Mouse (Mus musculus) hindbrain, embryonic 13.5 days (tissue): ENCODE results near the gene Arf5. TPM values are rescaled to one million over a fixed set of nuclear protein-coding genes. Genes with fewer than 3 reads are reported as not detected.
A peak's percentile ranks its signal among the peaks of the same experiment; 100 is the strongest.

Source experiments
- ATAC-seq: fragments of 200-750 bp; cut with Nextera tagmentation; 2 replicates; pipeline ENCODE4 v1.8.0; 2017; ENCODE audit warnings: moderate TSS enrichment; ENCODE audit not compliant: low FRiP score
- H3K27ac ChIP-seq: fragments of 300-500 bp; sonication (generic); 2 replicates; pipeline ENCODE4 v1.5.1; 2015; ENCODE audit warnings: inconsistent platforms, mild to moderate bottlenecking, moderate library complexity
- H3K27me3 ChIP-seq: fragments of 300-500 bp; sonication (generic); 2 replicates; pipeline ENCODE4 v1.6.1; 2015; ENCODE audit warnings: mild to moderate bottlenecking, inconsistent platforms
- H3K36me3 ChIP-seq: fragments of 300-500 bp; sonication (generic); 2 replicates; pipeline ENCODE4 v1.6.1; 2015; ENCODE audit warnings: mild to moderate bottlenecking, inconsistent platforms
- H3K4me1 ChIP-seq: fragments of 300-500 bp; sonication (generic); replicated peaks from 2 replicates; pipeline ENCODE4 v1.6.1; 2015; ENCODE audit warnings: inconsistent platforms
- H3K4me2 ChIP-seq: fragments of 300-500 bp; sonication (generic); 2 replicates; pipeline ENCODE4 v1.6.1; 2015; ENCODE audit warnings: inconsistent platforms, mild to moderate bottlenecking, moderate library complexity
- H3K4me3 ChIP-seq: fragments of 300-500 bp; sonication (generic); 2 replicates; pipeline ENCODE4 v1.5.1; 2015; ENCODE audit warnings: mild to moderate bottlenecking, inconsistent platforms
- H3K9ac ChIP-seq: fragments of 300-500 bp; sonication (generic); 2 replicates; pipeline ENCODE4 v1.6.1; 2015; ENCODE audit warnings: mild to moderate bottlenecking, inconsistent platforms
- H3K9me3 ChIP-seq: fragments of 300-500 bp; sonication (generic); 2 replicates; pipeline ENCODE4 v1.6.1; 2016; ENCODE audit warnings: inconsistent platforms
- WGBS: fragments of 180-500 bp; shearing (Covaris S2); methylation state at CpG from one replicate; pipeline ENCODE4 v1.1.7; 2015; 5-methylcytosine and 5-hydroxymethylcytosine counted together
- polyA plus RNA-seq: library from polyadenylated mRNA; unstranded; fragments of >200 nt; fragmentation: Nextera tagmentation; extraction: Ambion mirVana; gene quantifications from 2 replicates; pipeline ENCODE4 v1.2.1, GENCODE M21; 2015

Arf5 gene
- polyA plus RNA-seq, 1 experiment from 2014 or later: 406 TPM

DNA sequence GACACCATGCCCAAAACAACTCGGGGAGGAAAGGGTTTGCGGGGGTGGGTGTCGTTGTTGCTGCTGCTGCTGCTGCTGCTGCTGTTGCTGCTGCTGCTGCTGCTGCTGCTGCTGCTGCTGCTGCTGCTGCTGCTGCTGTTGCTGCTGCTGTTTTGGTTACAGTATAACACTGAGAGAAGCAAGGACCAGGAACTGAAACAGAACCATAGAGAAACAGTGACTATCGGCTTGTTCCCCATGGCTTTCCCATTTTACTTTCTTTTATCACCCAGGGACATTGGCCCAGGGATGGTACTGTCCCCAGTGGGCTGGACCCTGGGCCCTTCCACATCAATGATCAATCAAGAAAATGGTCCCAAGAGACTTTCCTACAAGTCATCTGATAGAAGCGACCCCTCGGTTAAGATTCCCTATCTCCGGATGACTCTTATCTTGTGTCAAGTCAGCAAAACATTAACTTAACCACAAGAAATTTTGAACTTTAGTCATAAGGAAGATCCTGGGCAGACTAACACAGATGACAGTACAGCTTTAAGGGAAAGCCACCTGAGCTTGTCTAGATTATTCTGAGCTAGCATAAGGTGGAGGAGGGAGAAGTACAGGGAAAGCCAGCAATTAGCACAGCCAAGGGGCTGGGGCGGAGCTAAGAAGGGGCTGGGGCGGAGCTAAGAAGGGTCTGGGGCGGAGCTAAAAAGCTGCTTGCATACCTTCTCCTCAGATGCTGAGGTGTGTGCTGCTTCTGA, 7.6 kb downstream of the Arf5 start:
- 89% methylated on average over 10 of the region's 10 CpGs for WGBS
- H3K4me3 ChIP-seq: no peak overlapping the region
- peaks cover 17% of the 10 kb centered on the region for H3K36me3 ChIP-seq
- H3K27ac ChIP-seq: no peak overlapping the region
- H3K9ac ChIP-seq: no peak overlapping the region
- no peak for ATAC-seq
- H3K27me3 ChIP-seq: no peaks in the 10 kb centered on the region
- H3K9me3 ChIP-seq: no peaks in the 10 kb centered on the region
- peaks cover 3% of the 10 kb centered on the region; the same call in 1 of the 2 replicates for H3K4me1 ChIP-seq
- no peak overlapping the region for H3K4me2 ChIP-seq

DNA sequence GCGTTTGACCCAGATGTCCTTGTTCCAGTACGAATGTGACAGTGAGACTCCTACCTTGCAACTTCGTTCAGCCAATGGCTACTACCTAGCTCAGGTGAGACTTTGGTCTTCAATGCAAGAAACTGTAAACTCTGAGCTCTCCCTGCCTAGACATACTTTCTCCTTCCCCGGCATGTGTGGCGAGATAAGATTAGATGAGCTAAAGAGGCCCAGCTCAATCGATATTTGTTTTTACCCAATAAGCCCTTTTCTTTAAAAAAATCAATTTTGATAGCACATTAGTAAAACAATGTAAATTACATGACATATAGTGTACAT, 8.1 kb downstream of the Arf5 start:
- peaks cover 12% of the 10 kb centered on the region; the same call in 1 of the 2 replicates for H3K36me3 ChIP-seq
- H3K4me2 ChIP-seq: no peak overlapping the region
- no peak for ATAC-seq
- no peaks in the 10 kb centered on the region for H3K9me3 ChIP-seq
- H3K9ac ChIP-seq: no peak overlapping the region
- no peaks in the 10 kb centered on the region for H3K27me3 ChIP-seq
- 83% methylated on average over 6 of the region's 6 CpGs for WGBS
- no peak overlapping the region for H3K27ac ChIP-seq
- H3K4me1 ChIP-seq: no peaks in the 10 kb centered on the region
- H3K4me3 ChIP-seq: no peak overlapping the region

DNA sequence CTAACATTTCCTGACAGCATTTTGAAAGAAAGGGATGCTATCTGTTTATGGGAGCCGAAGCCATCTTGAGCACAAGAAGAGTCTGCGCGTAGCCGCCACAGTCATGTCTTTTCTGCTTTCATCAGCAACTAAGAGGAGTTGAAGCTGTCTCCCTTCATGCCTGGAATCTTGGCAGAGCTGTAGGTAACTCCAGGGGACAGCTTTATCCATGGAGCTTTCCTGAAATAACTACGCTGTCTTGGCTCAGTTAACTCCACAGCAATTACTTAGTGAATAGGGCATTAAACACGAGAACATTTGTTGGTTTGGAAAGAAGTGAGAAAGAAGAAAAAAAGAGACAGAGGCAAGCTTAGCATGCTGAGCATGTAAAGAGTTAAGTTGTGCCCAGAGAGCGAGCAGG, 24.6 kb downstream of the Arf5 start:
- no peaks in the 10 kb centered on the region for H3K9me3 ChIP-seq
- H3K27me3 ChIP-seq: peaks cover 38% of the 10 kb centered on the region
- no peaks in the 10 kb centered on the region for H3K36me3 ChIP-seq
- H3K4me3 ChIP-seq: no peak overlapping the region
- H3K4me2 ChIP-seq: no peak overlapping the region
- H3K4me1 ChIP-seq: peaks cover 6% of the 10 kb centered on the region; the same call in 1 of the 2 replicates
- no peak overlapping the region for H3K27ac ChIP-seq
- ATAC-seq: no peak
- H3K9ac ChIP-seq: no peak overlapping the region
- whole genome bisulfite sequencing: 85% methylated on average over 7 of the region's 7 CpGs

DNA sequence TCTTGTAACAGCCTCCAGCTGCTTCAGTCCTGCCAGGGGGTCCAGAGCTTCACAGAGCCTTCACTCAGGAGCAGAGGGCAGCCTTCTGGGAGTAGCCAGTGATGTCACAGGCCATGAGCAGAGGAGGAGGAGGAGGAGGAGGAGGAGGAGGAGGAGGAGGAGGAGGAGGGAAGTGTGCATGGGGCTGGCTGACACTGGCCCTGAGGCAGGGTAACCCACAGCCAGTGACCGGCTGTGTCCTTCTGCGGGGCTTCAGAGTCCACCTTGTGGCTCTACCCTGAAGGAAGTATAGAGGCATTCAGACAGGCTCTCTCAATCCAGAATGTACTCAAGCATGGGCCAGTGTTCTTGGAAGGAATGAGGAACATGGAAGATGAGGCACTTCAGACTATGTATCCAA, 25.9 kb downstream of the Arf5 start, which contains the start of gene Pax4:
TSS of gene Pax4 (minus strand) at position 101 of the 400 bp plus-strand sequence.
- no peak within 1 kb of the TSS for H3K9ac ChIP-seq
- 86% methylated on average over 2 of the region's 2 CpGs for WGBS
- peaks cover 6% of the 10 kb centered on the region; the same call in 1 of the 2 replicates for H3K4me1 ChIP-seq
- no peak within 1 kb of the TSS for H3K4me3 ChIP-seq
- no peak within 1 kb of the TSS for H3K4me2 ChIP-seq
- H3K36me3 ChIP-seq: no peaks in the 10 kb centered on the region
- no peak for ATAC-seq
- H3K27ac ChIP-seq: no peak within 1 kb of the TSS
- peaks cover 41% of the 10 kb centered on the region for H3K27me3 ChIP-seq
- no peaks in the 10 kb centered on the region for H3K9me3 ChIP-seq

DNA sequence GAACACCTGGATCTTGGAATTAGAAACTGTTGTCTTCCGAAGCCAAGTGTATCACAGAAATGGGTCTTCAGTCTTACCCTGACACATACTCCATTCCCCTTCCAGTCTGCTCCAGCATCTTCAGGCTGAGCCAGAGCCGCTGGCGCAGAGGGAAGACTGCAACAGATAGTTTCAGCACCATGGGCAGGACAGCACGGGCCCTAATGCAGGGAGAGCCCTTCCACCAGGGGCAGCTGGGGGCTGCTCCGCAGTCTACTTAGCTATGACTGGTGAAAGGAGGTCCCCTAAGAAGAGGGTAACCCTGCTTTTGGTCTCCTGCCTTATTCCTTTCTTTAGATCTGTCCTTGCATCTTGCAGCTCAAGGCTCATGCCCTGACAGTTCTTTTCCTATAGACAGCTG, 27.1 kb downstream of the Arf5 start:
- ATAC-seq: no peak
- peaks cover 6% of the 10 kb centered on the region; the same call in 1 of the 2 replicates for H3K4me1 ChIP-seq
- WGBS: 15% methylated on average over 5 of the region's 5 CpGs
- peaks cover 42% of the 10 kb centered on the region for H3K27me3 ChIP-seq
- no peaks in the 10 kb centered on the region for H3K36me3 ChIP-seq
- no peak overlapping the region for H3K27ac ChIP-seq
- H3K9ac ChIP-seq: no peak overlapping the region
- H3K4me2 ChIP-seq: no peak overlapping the region
- H3K4me3 ChIP-seq: no peak overlapping the region
- no peaks in the 10 kb centered on the region for H3K9me3 ChIP-seq

DNA sequence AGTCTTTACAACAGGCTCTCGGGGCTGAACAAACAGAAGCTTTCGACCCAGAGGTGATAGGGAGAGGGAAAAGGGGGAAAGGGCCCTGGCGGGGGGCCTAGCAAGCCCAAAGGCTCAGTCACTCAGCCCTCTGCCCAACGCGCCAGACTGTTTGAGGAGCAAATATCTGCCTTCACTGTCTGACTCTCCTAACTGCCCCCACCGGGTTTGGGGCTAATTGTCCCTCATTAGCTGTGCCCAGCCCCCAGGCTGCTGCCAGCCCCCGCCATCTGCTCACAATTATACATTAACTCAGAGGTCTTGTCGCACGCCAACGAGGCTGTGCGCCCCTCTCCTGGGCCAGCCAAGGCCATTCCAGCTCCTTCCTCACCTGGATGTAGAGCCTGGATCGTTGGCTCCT, 27.6 kb downstream of the Arf5 start:
- H3K4me2 ChIP-seq: peak overlapping the region; percentile 5; the same call in 1 of the 2 replicates
- peaks cover 42% of the 10 kb centered on the region for H3K27me3 ChIP-seq
- peaks cover 6% of the 10 kb centered on the region; the same call in 1 of the 2 replicates for H3K4me1 ChIP-seq
- peak; percentile 54; the same call in 1 of the 2 replicates for ATAC-seq
- no peak overlapping the region for H3K4me3 ChIP-seq
- WGBS: 1% methylated on average over 12 of the region's 12 CpGs
- no peak overlapping the region for H3K27ac ChIP-seq
- no peaks in the 10 kb centered on the region for H3K9me3 ChIP-seq
- no peaks in the 10 kb centered on the region for H3K36me3 ChIP-seq
- H3K9ac ChIP-seq: no peak overlapping the region

DNA sequence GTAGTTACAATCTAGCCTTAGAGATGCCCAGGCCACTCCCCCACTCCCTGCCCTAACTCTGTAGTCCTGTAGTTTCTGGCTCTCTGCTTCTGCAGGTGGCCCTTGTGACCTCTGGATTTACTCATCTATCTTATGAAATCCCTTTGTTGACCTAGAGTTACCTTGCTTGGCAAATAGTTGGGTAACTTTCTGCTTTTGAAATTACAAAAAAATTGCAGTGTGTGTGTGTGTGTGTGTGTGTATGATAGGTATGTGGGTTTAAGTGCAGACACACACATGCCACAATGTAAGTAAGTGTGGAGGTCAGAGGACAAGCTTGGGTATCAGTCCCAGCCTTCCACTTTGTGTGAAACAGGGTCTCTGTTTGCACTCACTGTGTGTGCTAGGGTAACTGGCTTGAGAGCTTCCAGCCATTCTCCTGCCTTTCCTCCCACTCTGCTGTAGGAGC, 35.9 kb downstream of the Arf5 start:
- Histone ChIP-seq H3K36me3 (no peaks in the 10 kb centered on the region), H3K4me3 (no peak overlapping the region), H3K4me1 (no peaks in the 10 kb centered on the region), H3K27ac (no peak overlapping the region), H3K4me2 (no peak overlapping the region), H3K9ac (no peak overlapping the region), H3K9me3 (no peaks in the 10 kb centered on the region), H3K27me3 (0 out of 2 replicates have a peak, but pooled peaks cover under 1% of the 10 kb centered on the region)
- ATAC-seq: no peak

DNA sequence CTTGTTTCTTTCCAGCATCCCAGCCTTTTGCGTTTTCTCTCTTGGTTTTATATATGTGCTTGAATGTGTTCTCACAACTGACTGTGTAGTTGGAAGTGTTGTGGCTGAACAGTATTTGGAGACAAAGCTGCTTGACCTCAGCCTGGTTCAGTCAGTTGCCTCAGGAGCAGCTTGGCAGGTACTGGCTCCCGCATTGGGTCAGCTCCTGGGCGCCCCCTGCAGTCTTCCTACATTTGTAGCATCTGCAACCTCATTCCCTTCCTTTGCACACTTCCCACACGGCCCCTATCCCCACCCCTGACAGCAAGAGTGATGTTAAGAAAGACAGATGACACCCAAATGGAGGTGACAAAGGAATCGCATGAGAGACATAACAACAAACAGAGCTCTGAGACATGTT, 37.2 kb downstream of the Arf5 start:
- ATAC-seq: no peak
- Histone ChIP-seq H3K4me2 (no peak overlapping the region), H3K9ac (no peak overlapping the region), H3K36me3 (no peaks in the 10 kb centered on the region), H3K27ac (no peak overlapping the region), H3K4me1 (peaks cover 6% of the 10 kb centered on the region; the same call in 1 of the 2 replicates), H3K4me3 (no peak overlapping the region), H3K9me3 (no peaks in the 10 kb centered on the region), H3K27me3 (no peaks in the 10 kb centered on the region)
- WGBS: 7% methylated on average over 5 of the region's 5 CpGs

DNA sequence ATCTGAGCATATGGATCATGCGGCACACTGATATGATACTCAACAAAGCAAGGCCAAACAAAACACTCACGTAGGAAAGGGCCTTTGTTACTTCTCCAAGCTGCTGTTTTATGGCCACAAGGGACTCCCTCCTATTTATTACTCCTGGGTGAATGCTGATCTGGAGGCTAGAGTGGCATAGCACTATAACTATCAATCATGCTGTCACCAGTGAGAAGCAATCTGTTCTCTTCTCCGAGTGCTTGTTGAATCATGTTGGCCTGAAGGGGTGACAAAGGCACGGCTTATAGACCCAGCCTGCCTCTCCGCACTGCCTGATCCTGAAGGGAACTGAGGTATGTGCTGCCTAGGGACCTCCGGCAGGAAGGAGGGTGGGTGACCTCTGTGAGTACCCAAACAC, 41.3 kb downstream of the Arf5 start:
- no peak overlapping the region for H3K4me3 ChIP-seq
- peaks cover 6% of the 10 kb centered on the region; the same call in 1 of the 2 replicates for H3K4me1 ChIP-seq
- no peaks in the 10 kb centered on the region for H3K9me3 ChIP-seq
- no peak overlapping the region for H3K9ac ChIP-seq
- no peak overlapping the region for H3K4me2 ChIP-seq
- H3K36me3 ChIP-seq: no peaks in the 10 kb centered on the region
- H3K27me3 ChIP-seq: no peaks in the 10 kb centered on the region
- 26% methylated on average over 6 of the region's 6 CpGs for WGBS
- no peak overlapping the region for H3K27ac ChIP-seq
- no peak for ATAC-seq

DNA sequence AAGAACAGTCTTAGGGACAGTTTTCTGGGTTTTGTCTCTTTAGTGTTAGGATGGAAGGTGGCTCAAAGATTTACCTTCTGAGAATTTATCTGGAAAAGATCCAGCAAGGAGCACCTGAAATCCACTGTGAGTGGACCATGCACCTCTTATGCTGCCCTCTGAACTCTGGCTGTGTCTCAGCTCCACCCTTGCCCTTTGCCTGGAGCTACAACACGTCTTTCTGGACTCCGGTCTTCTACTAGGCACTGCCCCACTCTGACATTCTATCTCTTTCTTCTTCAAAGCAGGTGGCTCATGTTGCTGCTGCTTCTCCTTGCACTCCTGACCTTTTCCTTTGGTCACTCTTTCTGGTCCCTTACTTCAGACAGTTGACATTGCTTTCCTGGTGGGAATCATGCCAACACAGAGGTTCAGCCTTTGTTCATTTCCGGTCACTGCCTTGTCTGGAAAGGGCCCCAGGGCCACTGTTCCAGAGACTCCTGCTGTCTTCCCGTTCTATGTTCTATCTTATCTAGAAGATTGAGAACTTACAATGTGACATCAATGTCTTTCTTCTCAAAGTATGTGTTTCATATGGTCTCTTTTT, 46.8 kb downstream of the Arf5 start:
- H3K9ac ChIP-seq: no peak overlapping the region
- no peaks in the 10 kb centered on the region for H3K4me1 ChIP-seq
- ATAC-seq: no peak
- no peak overlapping the region for H3K4me2 ChIP-seq
- 69% methylated on average over 4 of the region's 4 CpGs for WGBS
- H3K36me3 ChIP-seq: no peaks in the 10 kb centered on the region
- H3K27me3 ChIP-seq: no peaks in the 10 kb centered on the region
- no peaks in the 10 kb centered on the region for H3K9me3 ChIP-seq
- H3K27ac ChIP-seq: no peak overlapping the region
- no peak overlapping the region for H3K4me3 ChIP-seq

DNA sequence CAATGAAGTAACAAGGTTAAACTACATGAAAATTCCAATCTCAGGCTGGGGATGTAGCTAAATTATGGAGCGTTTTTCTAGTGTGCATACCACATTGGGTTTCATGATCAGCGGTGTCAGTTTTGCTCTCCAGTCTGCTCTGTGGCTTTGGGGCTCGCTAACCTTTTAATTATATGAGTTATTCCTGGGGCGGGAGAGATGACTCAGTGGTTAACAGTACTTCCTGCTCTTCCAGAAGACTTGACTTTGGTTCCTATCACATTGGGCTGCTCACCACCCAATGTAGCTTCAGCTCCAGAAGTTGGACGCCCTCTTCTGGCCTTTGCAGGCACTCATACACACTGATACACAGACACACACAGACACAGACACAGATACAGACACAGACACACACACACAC, 47.3 kb downstream of the Arf5 start:
- no peak for ATAC-seq
- Histone ChIP-seq H3K4me3 (no peak overlapping the region), H3K27me3 (no peaks in the 10 kb centered on the region), H3K9ac (no peak overlapping the region), H3K4me1 (no peaks in the 10 kb centered on the region), H3K9me3 (no peaks in the 10 kb centered on the region), H3K27ac (no peak overlapping the region), H3K36me3 (no peaks in the 10 kb centered on the region), H3K4me2 (no peak overlapping the region)
- 74% methylated on average over 5 of the region's 5 CpGs for WGBS

DNA sequence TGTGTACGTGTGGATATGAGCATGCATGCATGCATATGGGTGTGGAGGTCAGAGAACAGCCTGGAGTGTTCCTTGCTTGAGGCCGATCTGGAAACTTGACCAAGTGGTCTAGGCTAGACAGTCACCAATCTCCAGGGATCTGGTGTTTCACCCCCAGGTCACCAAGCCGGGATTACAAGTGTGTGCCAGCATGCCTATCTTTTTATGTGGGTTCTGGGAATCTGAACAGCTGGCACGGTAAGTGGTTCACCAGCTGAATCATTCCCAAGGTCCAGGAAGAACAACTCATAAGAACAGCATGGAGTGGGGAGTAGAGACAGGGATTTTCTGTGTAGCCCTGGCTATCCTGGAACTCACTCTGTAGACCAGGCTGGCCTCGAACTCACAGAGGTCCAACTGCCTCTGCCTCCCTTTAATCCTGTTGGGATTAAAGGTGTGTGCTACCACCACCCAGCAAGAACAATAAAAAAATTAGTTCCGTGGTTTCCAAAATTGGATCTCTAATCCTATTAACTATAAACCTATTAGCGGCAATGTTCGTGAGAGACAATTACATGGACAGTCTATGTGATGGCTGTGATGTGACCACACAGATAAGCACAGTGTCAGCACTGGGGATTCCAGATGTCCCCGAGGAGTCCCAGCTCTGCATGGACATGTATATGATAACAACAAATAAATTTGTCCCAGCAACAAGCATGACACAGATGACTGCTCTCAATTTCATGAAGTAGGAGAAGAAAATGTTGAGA, 48.1 kb downstream of the Arf5 start:
- no peak for ATAC-seq
- H3K9me3 ChIP-seq: no peaks in the 10 kb centered on the region
- no peaks in the 10 kb centered on the region for H3K36me3 ChIP-seq
- H3K27me3 ChIP-seq: no peaks in the 10 kb centered on the region
- H3K9ac ChIP-seq: no peak overlapping the region
- 90% methylated on average over 9 of the region's 9 CpGs for WGBS
- no peak overlapping the region for H3K4me3 ChIP-seq
- no peak overlapping the region for H3K4me2 ChIP-seq
- no peaks in the 10 kb centered on the region for H3K4me1 ChIP-seq
- H3K27ac ChIP-seq: no peak overlapping the region
